Mouse (Mus musculus) myocyte (in vitro differentiated cells): ENCODE results near the gene C1qc. TPM values are rescaled to one million over a fixed set of nuclear protein-coding genes. Genes with fewer than 3 reads are reported as not detected.

Experiments used
- H3K27me3 ChIP-seq: one replicate; pipeline ENCODE4 v1.6.1; 2011; ENCODE audit not compliant: control insufficient read depth, insufficient read depth, insufficient read length
- H3K36me3 ChIP-seq: one replicate; pipeline ENCODE4 v1.6.1; 2011; ENCODE audit not compliant: control insufficient read depth, insufficient read depth
- H3K4me2 ChIP-seq: one replicate; pipeline ENCODE4 v1.6.1; 2011; ENCODE audit warnings: low read depth, control low read depth
- H3K4me3 ChIP-seq: one replicate; pipeline ENCODE4 v1.5.1; 2011; ENCODE audit warnings: mild to moderate bottlenecking, control low read depth, moderate library complexity
- H3K79me2 ChIP-seq: one replicate; pipeline ENCODE4 v1.6.1; 2011; ENCODE audit not compliant: control insufficient read depth, insufficient read depth
- H3ac ChIP-seq: one replicate; pipeline ENCODE4 v1.6.1; 2011; ENCODE audit not compliant: control insufficient read depth, insufficient read length
- CEBPB ChIP-seq: IDR thresholded peaks from 2 replicates; pipeline ENCODE4 v1.6.1; 2011; ENCODE audit warnings: mild to moderate bottlenecking, moderate library complexity; ENCODE audit not compliant: poor library complexity, insufficient read depth, severe bottlenecking
- E2F4 ChIP-seq: IDR thresholded peaks from one replicate; pipeline ENCODE4 v1.6.1; 2011; ENCODE audit warnings: mild to moderate bottlenecking, control low read depth, moderate library complexity; ENCODE audit not compliant: insufficient read depth
- MAX ChIP-seq: IDR thresholded peaks from one replicate; pipeline ENCODE4 v1.6.1; 2011; ENCODE audit warnings: low read depth, mild to moderate bottlenecking, control low read depth
- MYOD1 ChIP-seq, 3 experiments: IDR thresholded peaks; one replicate each; pipeline ENCODE4 v1.6.1; 2011; ENCODE audit warnings: control low read depth in 2 of 3, low read depth in 2 of 3, mild to moderate bottlenecking in 2 of 3, moderate library complexity in 1 of 3; ENCODE audit not compliant: insufficient read length in 2 of 3, control insufficient read depth in 1 of 3
- MYOG ChIP-seq, 3 experiments: IDR thresholded peaks; one replicate each; pipeline ENCODE4 v1.6.1; 2011; ENCODE audit warnings: control low read depth in 2 of 3, low read depth in 2 of 3, mild to moderate bottlenecking in 2 of 3; ENCODE audit not compliant: insufficient read length in 2 of 3, control insufficient read depth in 1 of 3, insufficient read depth in 1 of 3
- POLR2A ChIP-seq: IDR thresholded peaks from one replicate; pipeline ENCODE4 v1.6.1; 2011; ENCODE audit warnings: low read depth, mild to moderate bottlenecking, control low read depth, moderate library complexity; ENCODE audit not compliant: insufficient read length
- POLR2AphosphoS2 ChIP-seq: IDR thresholded peaks from one replicate; pipeline ENCODE4 v1.6.1; 2011; ENCODE audit warnings: low read depth, control low read depth; ENCODE audit not compliant: insufficient read length
- REST ChIP-seq: IDR thresholded peaks from one replicate; pipeline ENCODE4 v1.6.1; 2011; ENCODE audit warnings: mild to moderate bottlenecking, control low read depth, moderate library complexity; ENCODE audit not compliant: insufficient read depth, insufficient read length
- SRF ChIP-seq: IDR thresholded peaks from one replicate; pipeline ENCODE4 v1.6.1; 2011; ENCODE audit warnings: low read depth; ENCODE audit not compliant: control insufficient read depth, insufficient read length
- TCF12 ChIP-seq: IDR thresholded peaks from one replicate; pipeline ENCODE4 v1.6.1; 2011; ENCODE audit warnings: mild to moderate bottlenecking, control low read depth; ENCODE audit not compliant: poor library complexity, insufficient read depth, severe bottlenecking
- TCF3 ChIP-seq: IDR thresholded peaks from one replicate; pipeline ENCODE4 v1.6.1; 2011; ENCODE audit warnings: low read depth, control low read depth; ENCODE audit not compliant: insufficient read length
- USF1 ChIP-seq: IDR thresholded peaks from one replicate; pipeline ENCODE4 v1.6.1; 2011; ENCODE audit warnings: low read depth, mild to moderate bottlenecking, control low read depth, moderate library complexity
- polyA plus RNA-seq: library from polyadenylated mRNA; unstranded; fragments of >200 nt; fragmentation: generic; extraction: Trizol; gene quantifications from one replicate; pipeline ENCODE4 v1.2.1, GENCODE M21; 2012; ENCODE audit warnings: missing spikeins

C1qc gene
- polyA plus RNA-seq, 1 experiment, result not detected

DNA sequence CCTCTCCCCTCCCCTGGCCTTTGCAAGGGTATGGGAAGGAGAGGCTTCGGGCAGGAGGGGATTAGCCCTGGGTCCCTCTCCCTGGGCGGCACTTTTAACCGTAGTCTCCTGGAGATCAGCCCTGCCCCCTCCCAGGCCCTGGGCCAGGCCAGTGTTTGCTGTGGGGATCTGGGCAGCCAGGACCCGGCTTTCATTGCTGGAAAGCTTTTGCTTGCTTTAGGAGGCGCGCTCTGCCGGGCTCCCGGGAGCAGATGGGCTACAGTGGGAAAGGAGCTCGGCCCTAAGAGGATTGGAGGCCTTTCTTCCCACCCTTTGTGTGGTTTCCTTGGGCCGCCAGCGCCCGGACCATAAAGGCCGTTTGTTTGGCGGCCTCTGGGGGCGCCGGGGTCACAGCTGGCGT lies 31.1 kb downstream of the C1qc start:
- no peaks in the 10 kb centered on the region for H3K79me2 ChIP-seq
- no peaks in the 10 kb centered on the region for H3K36me3 ChIP-seq
- peaks cover 43% of the 10 kb centered on the region for H3K27me3 ChIP-seq
- H3ac ChIP-seq, result no peak overlapping the region
- no peak overlapping the region for H3K4me3 ChIP-seq
- H3K4me2 ChIP-seq, result no peak overlapping the region
- peak in 1 of 3 experiments; percentile 19 for TF ChIP-seq MYOD1 (IDR thresholded peaks at IDR 0.05; ENCODE audit: control insufficient read depth in 1 of 3, insufficient read length in 2 of 3, low read depth in 2 of 3)
- TF ChIP-seq MYOG (IDR thresholded peaks at IDR 0.05; ENCODE audit: control insufficient read depth in 1 of 3, insufficient read depth in 1 of 3, insufficient read length in 2 of 3, low read depth in 2 of 3), result peak in 1 of 3 experiments; percentile 30
- TF ChIP-seq REST, result no peak

DNA sequence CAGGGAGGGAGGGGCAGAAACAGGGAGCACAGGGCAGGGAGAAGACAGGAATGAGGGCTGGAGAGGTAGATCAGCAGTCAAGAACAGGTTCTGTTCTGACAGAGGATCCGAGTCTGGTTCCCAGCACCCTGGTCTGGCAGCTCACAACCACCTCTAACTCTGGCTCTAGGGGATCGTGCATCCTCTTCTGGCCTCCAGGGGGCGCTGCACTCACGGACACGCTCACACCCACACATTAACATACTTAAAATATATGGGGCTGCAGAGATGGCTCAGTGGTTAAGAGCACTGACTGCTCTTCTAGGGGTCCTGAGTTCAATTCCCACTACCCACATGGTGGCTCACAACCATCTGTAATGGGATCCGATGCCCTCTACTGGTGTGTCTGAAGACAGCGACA lies 32.8 kb downstream of the C1qc start:
- Histone ChIP-seq H3K36me3 (no peaks in the 10 kb centered on the region), H3K4me2 (no peak overlapping the region), H3K79me2 (no peaks in the 10 kb centered on the region), H3K27me3 (peaks cover 47% of the 10 kb centered on the region), H3ac (no peak overlapping the region), H3K4me3 (no peak overlapping the region)
- TF ChIP-seq USF1, result no peak
- TF ChIP-seq TCF3, result no peak
- no peak for TF ChIP-seq SRF
- TF ChIP-seq E2F4, result no peak
- TF ChIP-seq POLR2AphosphoS2, result no peak
- TF ChIP-seq CEBPB, result no peak
- TF ChIP-seq MYOG (IDR thresholded peaks at IDR 0.05; ENCODE audit: control insufficient read depth in 1 of 3, insufficient read depth in 1 of 3, insufficient read length in 2 of 3, low read depth in 2 of 3), result no peak
- TF ChIP-seq TCF12, result no peak

DNA sequence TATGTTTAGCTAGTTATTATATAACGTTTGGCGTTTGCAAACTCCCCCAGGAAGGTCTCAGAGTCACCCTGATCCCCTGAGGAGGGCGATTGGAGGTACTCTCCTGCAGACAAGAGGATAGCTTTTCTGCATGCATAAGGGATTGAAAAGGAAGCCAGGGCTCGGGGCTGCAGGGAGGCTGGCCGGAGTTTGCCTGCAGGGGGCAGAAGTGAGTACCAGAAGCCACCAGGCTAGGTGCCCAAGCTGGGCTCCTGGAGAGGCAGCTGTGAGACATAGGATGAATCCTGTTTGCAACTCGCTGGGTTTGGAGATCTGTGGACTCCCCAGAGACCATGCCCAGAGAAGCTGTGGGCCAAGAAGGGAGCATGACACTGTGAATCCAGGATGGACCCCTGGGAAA lies 37.8 kb downstream of the C1qc start:
- Histone ChIP-seq H3K79me2 (no peaks in the 10 kb centered on the region), H3K36me3 (no peaks in the 10 kb centered on the region), H3K4me3 (no peak overlapping the region), H3ac (no peak overlapping the region), H3K4me2 (no peak overlapping the region), H3K27me3 (peaks cover 22% of the 10 kb centered on the region)
- TF ChIP-seq SRF, result no peak
- TF ChIP-seq TCF3, result no peak
- no peak for TF ChIP-seq MAX
- no peak for TF ChIP-seq POLR2A
- no peak for TF ChIP-seq USF1
- no peak for TF ChIP-seq MYOD1 (IDR thresholded peaks at IDR 0.05; ENCODE audit: control insufficient read depth in 1 of 3, insufficient read length in 2 of 3, low read depth in 2 of 3)
- TF ChIP-seq POLR2AphosphoS2, result no peak
- TF ChIP-seq TCF12, result no peak
- no peak for TF ChIP-seq E2F4
- no peak for TF ChIP-seq MYOG (IDR thresholded peaks at IDR 0.05; ENCODE audit: control insufficient read depth in 1 of 3, insufficient read depth in 1 of 3, insufficient read length in 2 of 3, low read depth in 2 of 3)
- TF ChIP-seq CEBPB, result no peak
- no peak for TF ChIP-seq REST

DNA sequence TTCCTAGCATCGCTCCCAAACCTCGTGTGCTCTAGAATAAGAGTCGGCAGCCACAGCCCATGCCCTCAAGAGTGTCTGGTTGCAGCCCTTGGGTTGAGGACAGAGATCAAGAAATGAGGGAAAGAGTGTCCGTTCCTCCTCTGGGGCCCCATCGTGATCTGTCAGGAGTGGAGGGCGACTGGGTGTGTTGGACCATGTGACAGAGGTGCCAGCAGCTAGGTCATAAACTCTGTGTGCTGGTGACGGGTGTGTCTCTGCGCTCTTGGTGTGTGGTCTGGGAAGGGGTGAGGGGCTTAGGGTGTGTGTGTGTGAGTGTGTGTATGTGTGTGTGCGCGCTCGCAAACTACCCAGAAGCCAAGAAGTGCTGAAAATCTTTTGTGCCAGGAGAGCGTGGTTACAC lies 39.9 kb downstream of the C1qc start:
- H3ac ChIP-seq, result no peak overlapping the region
- H3K79me2 ChIP-seq, result no peaks in the 10 kb centered on the region
- no peak overlapping the region for H3K4me3 ChIP-seq
- H3K36me3 ChIP-seq, result no peaks in the 10 kb centered on the region
- H3K4me2 ChIP-seq, result no peak overlapping the region
- H3K27me3 ChIP-seq, result peaks cover 32% of the 10 kb centered on the region
- TF ChIP-seq POLR2A (no peak), CEBPB (no peak), REST (no peak), TCF12 (no peak), E2F4 (no peak), USF1 (no peak), SRF (no peak), POLR2AphosphoS2 (no peak), MAX (no peak), TCF3 (no peak), MYOG (IDR thresholded peaks at IDR 0.05; ENCODE audit: control insufficient read depth in 1 of 3, insufficient read depth in 1 of 3, insufficient read length in 2 of 3, low read depth in 2 of 3) (no peak)

DNA sequence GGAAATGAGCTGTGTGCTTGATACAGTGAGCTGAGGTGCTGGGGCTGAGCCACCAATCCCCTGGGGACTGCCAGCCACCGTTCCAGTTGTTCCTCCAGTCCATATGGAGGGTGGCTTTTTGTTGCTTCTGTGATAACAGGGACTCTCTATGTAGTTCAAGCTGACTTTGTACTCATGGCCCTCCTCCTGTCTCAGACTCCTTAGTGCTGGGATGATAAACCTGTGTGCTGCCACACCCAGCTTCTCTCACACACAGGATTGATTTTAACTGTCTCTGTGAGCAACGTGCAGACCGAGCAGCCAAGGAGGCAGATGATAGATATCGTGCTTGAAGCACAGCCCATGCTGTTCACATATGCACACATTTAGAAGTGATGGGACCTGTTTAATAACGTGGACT lies 40.7 kb downstream of the C1qc start:
- TF ChIP-seq MYOG (IDR thresholded peaks at IDR 0.05; ENCODE audit: control insufficient read depth in 1 of 3, insufficient read depth in 1 of 3, insufficient read length in 2 of 3, low read depth in 2 of 3) (no peak), POLR2A (no peak), TCF12 (no peak), POLR2AphosphoS2 (no peak), E2F4 (no peak), CEBPB (no peak), USF1 (no peak), MYOD1 (IDR thresholded peaks at IDR 0.05; ENCODE audit: control insufficient read depth in 1 of 3, insufficient read length in 2 of 3, low read depth in 2 of 3) (no peak), REST (no peak), TCF3 (no peak), SRF (no peak), MAX (no peak)
- H3K79me2 ChIP-seq, result no peaks in the 10 kb centered on the region
- H3K36me3 ChIP-seq, result no peaks in the 10 kb centered on the region
- no peak overlapping the region for H3ac ChIP-seq
- peaks cover 37% of the 10 kb centered on the region for H3K27me3 ChIP-seq
- no peak overlapping the region for H3K4me2 ChIP-seq
- H3K4me3 ChIP-seq, result no peak overlapping the region
